Mouse (Mus musculus): ENCODE data around the gene Trim56. TPM values are rescaled to one million over a fixed set of nuclear protein-coding genes. Genes with fewer than 3 reads are reported as not detected.

The Trim56 gene
- polyA plus RNA-seq, 1 experiment from 2014 or later: 7.0 TPM

GRCm38 (mm10) chr5:137061809-137062481, 54.1 kb downstream of the Trim56 start:
- Histone ChIP-seq H3K4me3 (no peak overlapping the region), H3K27ac (ENCODE audit: poor library complexity, severe bottlenecking) (0 out of 2 replicates have a peak overlapping the region, but pooled peaks have one; percentile 4), H3K4me2 (no peak overlapping the region), H3K9ac (no peak overlapping the region), H3K9me3 (replicated peaks) (no peaks in the 10 kb centered on the region), H3K27me3 (replicated peaks) (no peaks in the 10 kb centered on the region), H3K4me1 (replicated peaks) (0 out of 2 replicates have a peak, but pooled peaks cover 6% of the 10 kb centered on the region), H3K36me3 (0 out of 2 replicates have a peak, but pooled peaks cover 3% of the 10 kb centered on the region)
- peak; percentile 75; the same call in 1 of the 2 replicates for ATAC-seq (ENCODE audit: insufficient number of reproducible peaks, low FRiP score)
- 16% methylated on average over 9 of the region's 12 CpGs for WGBS

Other genes with a start within 250 kb of the Trim56 start
- 21.4 and 21.6 TPM in 2 replicates for gene Col26a1, start 233.0 kb downstream of the Trim56 start, polyA plus RNA-seq (2016; fragmentation: Nextera tagmentation; extraction: Ambion mirVana)
- 36.9 and 40.9 TPM in 2 replicates for gene Ift22, start 208.1 kb downstream of the Trim56 start, polyA plus RNA-seq (2016; fragmentation: Nextera tagmentation; extraction: Ambion mirVana)
- gene Fis1, start 162.9 kb downstream of the Trim56 start, polyA plus RNA-seq (2016; fragmentation: Nextera tagmentation; extraction: Ambion mirVana): 245 and 251 TPM in 2 replicates
- 1.9 and 2.1 TPM in 2 replicates for gene Cldn15, start 149.6 kb downstream of the Trim56 start, polyA plus RNA-seq (2016; fragmentation: Nextera tagmentation; extraction: Ambion mirVana)
- gene Plod3, start 129.2 kb downstream of the Trim56 start, polyA plus RNA-seq (2016; fragmentation: Nextera tagmentation; extraction: Ambion mirVana): 42.7 and 48.6 TPM in 2 replicates
- 74.4 and 78.1 TPM in 2 replicates for gene Znhit1, start 128.2 kb downstream of the Trim56 start, polyA plus RNA-seq (2016; fragmentation: Nextera tagmentation; extraction: Ambion mirVana)
- gene Vgf, start 89.8 kb downstream of the Trim56 start, polyA plus RNA-seq (2016; fragmentation: Nextera tagmentation; extraction: Ambion mirVana): 0.12 TPM in 1 of 2 replicates, not detected in the other
- 143 and 145 TPM in 2 replicates for gene Ap1s1, start 70.1 kb downstream of the Trim56 start, polyA plus RNA-seq (2016; fragmentation: Nextera tagmentation; extraction: Ambion mirVana)
- gene Serpine1, start 43.9 kb downstream of the Trim56 start, polyA plus RNA-seq (2016; fragmentation: Nextera tagmentation; extraction: Ambion mirVana): 0.69 and 0.70 TPM in 2 replicates
- 0.21 TPM in 1 of 2 replicates, not detected in the other for gene Muc3, start 33.1 kb upstream of the Trim56 start, polyA plus RNA-seq (2016; fragmentation: Nextera tagmentation; extraction: Ambion mirVana)
- gene Muc3a, start 96.2 kb upstream of the Trim56 start, polyA plus RNA-seq (2016; fragmentation: Nextera tagmentation; extraction: Ambion mirVana): 0.09 TPM in 1 of 2 replicates, not detected in the other
- gene Ache, start 171.3 kb upstream of the Trim56 start, polyA plus RNA-seq (2016; fragmentation: Nextera tagmentation; extraction: Ambion mirVana): 23.5 and 28.3 TPM in 2 replicates
- gene Ufsp1, start 178.4 kb upstream of the Trim56 start, polyA plus RNA-seq (2016; fragmentation: Nextera tagmentation; extraction: Ambion mirVana): 10.1 and 10.6 TPM in 2 replicates
- gene Srrt, start 191.5 kb upstream of the Trim56 start, polyA plus RNA-seq (2016; fragmentation: Nextera tagmentation; extraction: Ambion mirVana): 106 and 107 TPM in 2 replicates
- gene Trip6, start 198.2 kb upstream of the Trim56 start, polyA plus RNA-seq (2016; fragmentation: Nextera tagmentation; extraction: Ambion mirVana): 46.3 and 47.0 TPM in 2 replicates
- 9.4 and 10.2 TPM in 2 replicates for gene Slc12a9, start 217.4 kb upstream of the Trim56 start, polyA plus RNA-seq (2016; fragmentation: Nextera tagmentation; extraction: Ambion mirVana)
- 53.1 and 55.6 TPM in 2 replicates for gene Ephb4, start 233.9 kb upstream of the Trim56 start, polyA plus RNA-seq (2016; fragmentation: Nextera tagmentation; extraction: Ambion mirVana)

Measured in heart, embryonic 12.5 days (tissue).